Mouse (Mus musculus) MEL (cell line): Measurements from ENCODE around the gene Trib3. TPM values are rescaled to one million over a fixed set of nuclear protein-coding genes. Genes with fewer than 3 reads are reported as not detected.

Experiments used
- DNase-seq: peaks from one replicate; pipeline ENCODE4 v3.0.0; 2011; ENCODE audit warnings: low read depth, low spot score
- H3K27ac ChIP-seq: 2 replicates; pipeline ENCODE4 v1.5.1; 2012; ENCODE audit warnings: low read depth, mild to moderate bottlenecking, control low read depth, low read length, moderate library complexity; ENCODE audit not compliant: control insufficient read depth
- H3K27me3 ChIP-seq, 2 experiments: fragments of 150-350 bp in 1 of 2; sonication (generic) in 1 of 2; 2 replicates each; pipeline ENCODE4 v1.6.1; 2012; ENCODE audit warnings: low read length in 2 of 2, mild to moderate bottlenecking in 2 of 2, improper control_type of control experiment in 1 of 2, moderate library complexity in 1 of 2; ENCODE audit not compliant: insufficient read depth in 2 of 2, control insufficient read depth in 1 of 2
- H3K36me3 ChIP-seq, 2 experiments: 2 replicates each; pipeline ENCODE4 v1.6.1; 2012 to 2014; ENCODE audit warnings: low read length in 2 of 2, improper control_type of control experiment in 1 of 2, inconsistent platforms in 1 of 2, mild to moderate bottlenecking in 1 of 2; ENCODE audit not compliant: insufficient read depth in 2 of 2, control insufficient read depth in 1 of 2
- H3K4me1 ChIP-seq, 2 experiments: fragments of 150-350 bp in 1 of 2; sonication (generic) in 1 of 2; 2 replicates each; pipeline ENCODE4 v1.6.1; 2012; ENCODE audit warnings: low read length in 2 of 2, improper control_type of control experiment in 1 of 2, mild to moderate bottlenecking in 1 of 2; ENCODE audit not compliant: insufficient read depth in 2 of 2, control insufficient read depth in 1 of 2
- H3K4me3 ChIP-seq, 2 experiments: fragments of 150-350 bp in 1 of 2; sonication (generic) in 1 of 2; 2 replicates each; pipeline ENCODE4 v1.5.1; 2012; ENCODE audit warnings: low read depth in 2 of 2, low read length in 2 of 2, mild to moderate bottlenecking in 2 of 2, moderate library complexity in 2 of 2, control low read depth in 1 of 2, improper control_type of control experiment in 1 of 2; ENCODE audit not compliant: control insufficient read depth in 1 of 2, insufficient read depth in 1 of 2
- H3K79me2 ChIP-seq: 2 replicates; pipeline ENCODE4 v1.6.1; 2012; ENCODE audit warnings: mild to moderate bottlenecking, low read length, moderate library complexity; ENCODE audit not compliant: control insufficient read depth, poor library complexity, insufficient read depth
- H3K9ac ChIP-seq: 2 replicates; pipeline ENCODE4 v1.6.1; 2012; ENCODE audit warnings: low read depth, mild to moderate bottlenecking, control low read depth, low read length, moderate library complexity; ENCODE audit not compliant: control insufficient read depth, poor library complexity, severe bottlenecking
- H3K9me3 ChIP-seq: fragments of 150-350 bp; sonication (generic); replicated peaks from 2 replicates; pipeline ENCODE4 v1.6.1; 2012; ENCODE audit warnings: mild to moderate bottlenecking, low read length, improper control_type of control experiment, moderate library complexity; ENCODE audit not compliant: insufficient read depth
- CTCF ChIP-seq, 3 experiments: IDR thresholded peaks in 2 of 3; conservative IDR thresholded peaks in 1 of 3; 2 replicates each; pipeline ENCODE4 v1.5.1; 2011 to 2012; ENCODE audit warnings: low read length in 3 of 3, low read depth in 2 of 3, mild to moderate bottlenecking in 2 of 3, improper control_type of control experiment in 1 of 3, inconsistent platforms in 1 of 3, mixed read lengths in 1 of 3, moderate library complexity in 1 of 3; ENCODE audit not compliant: control insufficient read depth in 1 of 3, insufficient read depth in 1 of 3, poor library complexity in 1 of 3, severe bottlenecking in 1 of 3
- ELF1 ChIP-seq: IDR thresholded peaks from 2 replicates; pipeline ENCODE4 v1.6.1; 2014; ENCODE audit warnings: low read depth, mild to moderate bottlenecking, inconsistent platforms, low read length, improper control_type of control experiment, moderate library complexity
- GABPA ChIP-seq: IDR thresholded peaks from 2 replicates; pipeline ENCODE4 v1.6.1; 2012; ENCODE audit warnings: low read depth, mild to moderate bottlenecking, inconsistent platforms, low read length, improper control_type of control experiment, moderate library complexity
- HCFC1 ChIP-seq: IDR thresholded peaks from 2 replicates; pipeline ENCODE4 v1.6.1; 2012; ENCODE audit warnings: low read depth, mild to moderate bottlenecking, inconsistent platforms, low read length, improper control_type of control experiment, moderate library complexity
- JUND ChIP-seq: IDR thresholded peaks from 2 replicates; pipeline ENCODE4 v1.6.1; 2011; ENCODE audit warnings: low read depth, mild to moderate bottlenecking, improper control_type of control experiment, low read length
- MYC ChIP-seq: IDR thresholded peaks from 2 replicates; pipeline ENCODE4 v1.6.1; 2011; ENCODE audit warnings: low read depth, mild to moderate bottlenecking, low read length, improper control_type of control experiment, moderate library complexity
- NRF1 ChIP-seq: IDR thresholded peaks from 2 replicates; pipeline ENCODE4 v1.6.1; 2014; ENCODE audit warnings: low read depth, mild to moderate bottlenecking, inconsistent platforms, low read length, improper control_type of control experiment, moderate library complexity; ENCODE audit not compliant: poor library complexity, insufficient read depth, severe bottlenecking
- POLR2AphosphoS2 ChIP-seq: IDR thresholded peaks from 2 replicates; pipeline ENCODE4 v1.6.1; 2011; ENCODE audit warnings: low read length, improper control_type of control experiment
- RAD21 ChIP-seq: IDR thresholded peaks from 2 replicates; pipeline ENCODE4 v1.6.1; 2011; ENCODE audit warnings: mild to moderate bottlenecking, low read depth, low read length, improper control_type of control experiment
- SMC3 ChIP-seq: IDR thresholded peaks from 2 replicates; pipeline ENCODE4 v1.6.1; 2011; ENCODE audit warnings: low read depth, low read length, improper control_type of control experiment
- TAL1 ChIP-seq: IDR thresholded peaks from 2 replicates; pipeline ENCODE4 v1.6.1; 2012; ENCODE audit warnings: mild to moderate bottlenecking, inconsistent platforms, low read length, moderate library complexity, mixed read lengths
- USF2 ChIP-seq, 2 experiments: IDR thresholded peaks; 2 replicates each; pipeline ENCODE4 v1.6.1; 2011 to 2012; ENCODE audit warnings: improper control_type of control experiment in 2 of 2, low read length in 2 of 2, borderline replicate concordance in 1 of 2, inconsistent platforms in 1 of 2, low read depth in 1 of 2, mild to moderate bottlenecking in 1 of 2; ENCODE audit not compliant: insufficient read depth in 1 of 2
- ZC3H11A ChIP-seq: IDR thresholded peaks from 2 replicates; pipeline ENCODE4 v1.6.1; 2012; ENCODE audit warnings: low read depth, mild to moderate bottlenecking, inconsistent platforms, low read length, improper control_type of control experiment
- ZNF384 ChIP-seq: IDR thresholded peaks from 2 replicates; pipeline ENCODE4 v1.6.1; 2012; ENCODE audit warnings: low read depth, mild to moderate bottlenecking, inconsistent platforms, low read length, improper control_type of control experiment
- polyA plus RNA-seq, 2 experiments: library from polyadenylated mRNA; stranded (reverse) in 1 of 2; unstranded in 1 of 2; fragments of >175 nt in 1 of 2; fragments of >200 nt in 1 of 2; gene quantifications; 2 replicates each; pipeline versions ENCODE4 v1.2.1 to v1.2.4; 2012; ENCODE audit warnings: low replicate concordance in 2 of 2, low read depth in 1 of 2; ENCODE audit not compliant: insufficient read length in 2 of 2, insufficient read depth in 1 of 2, missing spikeins in 1 of 2
- total RNA-seq: library from RNA; depleted of rRNA; stranded (reverse); fragments of 300-350 nt; gene quantifications from 2 replicates; pipeline ENCODE4 v1.2.3, GENCODE M21; 2012

The Trib3 gene
- total and polyA plus RNA-seq, 3 experiments = 6.1 to 34.9 TPM; not detected in 1

- no peaks in the 10 kb centered on the region for H3K9me3 ChIP-seq
- H3K27me3 ChIP-seq = no peaks in the 10 kb centered on the region
- no peaks in the 10 kb centered on the region for H3K79me2 ChIP-seq
- no peak overlapping the region for H3K9ac ChIP-seq
- H3K4me3 ChIP-seq = no peak overlapping the region; a peak in 1 of 4 replicates
- H3K4me1 ChIP-seq = peaks cover 8 to 9% of the 10 kb centered on the region in 2 experiments; a peak in 2 of 4 replicates
- no peak overlapping the region for H3K27ac ChIP-seq
- peak; percentile 88 for DNase-seq
- H3K36me3 ChIP-seq = peaks cover 0 to 6% of the 10 kb centered on the region in 2 experiments; a peak in 2 of 4 replicates
- TF ChIP-seq GABPA (no peak), SMC3 (peak; percentile 74), MYC (no peak), TAL1 (no peak), ZNF384 (no peak), RAD21 (peak; percentile 84), CTCF (IDR thresholded peaks at IDR 0.05 in 2 of 3, conservative IDR thresholded peaks at IDR 0.05 in 1 of 3; ENCODE audit: control insufficient read depth in 1 of 3, insufficient read depth in 1 of 3, low read depth in 2 of 3, low read length in 3 of 3, poor library complexity in 1 of 3, severe bottlenecking in 1 of 3) (peak; percentile 89 to 97 (median 96)), POLR2AphosphoS2 (no peak), ZC3H11A (peak; percentile 54), JUND (no peak), NRF1 (no peak), HCFC1 (no peak)
- TF ChIP-seq, all 39 proteins: peak for 4
Measured at GRCm38 (mm10) chr2:152368532-152369140, 24.8 kb upstream of the Trib3 start.

GRCm38 (mm10) chr2:152367917-152368316 is 24.1 kb upstream of the Trib3 start:
- Histone ChIP-seq H3K4me3 (no peak overlapping the region), H3K27me3 (no peaks in the 10 kb centered on the region)

More at GRCm38 (mm10) chr2:152367917-152368316, 24.1 kb upstream of the Trib3 start:
- no peak for TF ChIP-seq ELF1
- no peak for TF ChIP-seq USF2 (IDR thresholded peaks at IDR 0.05; ENCODE audit: borderline replicate concordance in 1 of 2, insufficient read depth in 1 of 2, low read depth in 1 of 2, low read length in 2 of 2)
- TF ChIP-seq SMC3 = no peak
- H3K9me3 ChIP-seq = no peaks in the 10 kb centered on the region
- H3K9ac ChIP-seq = no peak overlapping the region
- DNase-seq = no peak
- no peaks in the 10 kb centered on the region for H3K79me2 ChIP-seq
- H3K4me1 ChIP-seq = peaks cover 9 to 11% of the 10 kb centered on the region in 2 experiments
- H3K36me3 ChIP-seq = peaks cover 0 to 6% of the 10 kb centered on the region in 2 experiments; a peak in 2 of 4 replicates
- no peak overlapping the region for H3K27ac ChIP-seq
